Mouse (Mus musculus) skeletal muscle tissue, adult 2 months (tissue): ENCODE measurements around the gene Usb1.

Source experiments
- DNase-seq: peaks from one replicate; pipeline ENCODE4 v3.0.0-alpha.2; 2012; ENCODE audit warnings: low read depth, low spot score

Gene Usb1

DNA sequence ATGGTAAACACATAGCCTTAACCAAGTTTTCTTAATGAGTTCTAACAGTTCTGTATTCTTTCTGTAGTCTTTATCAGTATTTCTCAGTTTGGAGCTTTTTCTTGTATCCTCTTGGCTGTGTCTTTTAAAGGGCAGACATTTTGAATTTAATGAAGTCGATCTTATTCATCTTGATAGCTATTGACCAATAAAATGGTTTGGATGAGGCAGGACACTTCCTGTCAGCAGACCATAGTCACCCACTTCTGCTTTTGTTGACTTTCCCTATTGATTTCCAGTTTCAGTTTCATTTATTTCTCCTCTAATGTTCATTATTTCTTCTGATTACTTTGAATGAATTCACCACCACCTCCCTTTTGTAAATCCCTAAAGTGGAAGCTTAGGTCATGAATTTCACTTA, 3.6 kb downstream of the Usb1 start:
- DNase-seq: no peak

DNA sequence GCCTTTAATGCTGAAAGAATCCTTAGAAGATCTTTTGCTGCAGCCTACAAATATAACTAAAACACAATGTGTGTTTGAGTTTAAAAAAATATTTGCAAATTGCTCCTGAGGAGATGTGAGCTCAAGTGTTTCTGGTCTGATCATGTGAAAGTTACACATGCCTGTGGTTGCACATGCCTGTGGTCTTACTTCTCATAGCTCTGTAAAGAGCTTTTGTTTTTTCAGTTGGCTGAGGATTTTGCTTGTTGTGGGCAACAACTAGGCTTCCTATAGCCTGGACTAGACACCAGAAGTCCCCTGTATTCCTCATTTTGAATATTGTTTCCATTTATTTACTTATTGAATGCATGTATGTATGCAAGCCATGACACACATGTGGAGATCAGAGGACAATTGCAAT, 4.3 kb downstream of the Usb1 start:
- DNase-seq: no peak

GRCm38 (mm10) chr8:95341721-95342120, 9.6 kb downstream of the Usb1 start:
- no peak for DNase-seq

DNA sequence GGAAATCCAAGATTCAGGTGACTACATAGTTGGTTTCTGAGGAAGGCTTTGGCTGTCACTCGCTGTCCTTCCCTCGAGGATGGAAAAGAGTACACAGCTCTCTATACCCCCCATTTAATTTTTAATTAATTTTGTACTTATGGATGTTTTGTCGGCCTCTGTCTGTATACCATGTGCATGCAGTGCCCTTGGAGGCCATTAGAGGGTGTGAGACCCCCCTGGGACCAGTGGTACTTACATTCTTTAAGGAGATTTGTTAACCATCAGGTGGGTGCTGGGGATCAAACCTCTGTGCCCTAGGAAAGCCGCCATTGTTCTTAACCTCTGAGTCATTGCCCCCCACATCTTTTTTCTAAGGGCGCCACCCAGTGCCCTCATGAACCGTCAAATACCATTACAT, 12.6 kb downstream of the Usb1 start:
- no peak for DNase-seq

DNA sequence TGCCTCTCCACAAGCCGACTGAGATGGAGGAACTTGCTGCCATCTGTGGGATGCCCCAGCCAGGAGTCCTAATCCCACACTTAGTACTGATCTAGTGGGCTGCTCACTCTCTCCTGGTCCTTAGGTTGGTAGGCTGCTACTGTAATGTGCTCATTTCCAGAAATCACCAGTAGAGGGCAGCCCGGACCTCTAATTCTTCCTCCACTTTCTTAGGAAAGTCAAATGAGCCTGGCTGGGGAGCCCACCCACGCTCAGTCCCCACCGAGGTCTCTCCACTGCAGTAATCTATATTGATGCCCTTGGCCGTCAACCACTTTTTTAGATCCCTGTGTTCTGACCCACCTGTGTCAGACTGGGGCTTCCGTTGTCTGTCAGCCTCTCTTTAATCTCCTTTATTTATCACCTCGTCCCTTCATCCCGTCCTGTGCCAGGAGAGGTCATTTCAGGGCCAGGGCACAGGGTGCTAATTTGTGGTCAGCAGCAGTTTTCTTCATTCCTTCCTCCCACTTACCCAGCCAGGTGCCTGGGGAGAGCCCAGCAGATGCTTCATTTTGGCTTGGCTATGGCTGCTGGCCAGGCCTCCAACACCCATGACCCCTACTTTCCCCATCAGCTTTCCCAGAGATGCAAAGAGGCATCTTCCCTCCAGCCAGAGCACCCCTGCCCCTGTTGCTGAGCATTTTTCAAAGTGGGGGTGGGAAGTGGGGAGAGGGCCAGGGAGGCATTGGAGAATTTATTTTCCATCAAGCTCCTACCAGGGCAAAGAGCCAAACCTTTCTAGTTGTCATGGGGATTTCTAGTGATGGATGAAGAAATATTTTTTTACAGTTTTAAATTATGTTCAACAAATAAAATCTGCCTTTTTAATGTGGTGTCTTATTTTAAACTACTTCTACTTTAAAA, 14.8 kb downstream of the Usb1 start:
- DNase-seq: peak; percentile 34

DNA sequence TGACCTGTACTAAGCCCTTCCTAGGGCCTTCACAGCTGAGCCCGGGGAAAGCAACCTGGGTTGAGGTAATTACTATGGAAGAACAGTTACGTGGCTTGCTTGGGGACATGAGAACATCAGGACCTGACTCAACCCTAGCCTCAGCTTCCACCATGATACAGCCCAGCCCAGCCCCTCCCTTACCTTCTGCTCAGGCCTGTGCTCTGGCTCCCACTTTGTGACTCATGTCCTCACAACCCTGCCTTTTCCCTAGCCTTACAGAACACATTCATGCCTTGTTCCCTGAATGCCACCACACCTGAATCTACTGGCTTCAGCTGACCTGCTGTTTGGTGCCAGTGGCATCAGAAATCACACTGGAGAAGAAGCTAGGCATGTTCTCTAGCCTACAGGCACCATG, 16.3 kb downstream of the Usb1 start:
- no peak for DNase-seq

DNA sequence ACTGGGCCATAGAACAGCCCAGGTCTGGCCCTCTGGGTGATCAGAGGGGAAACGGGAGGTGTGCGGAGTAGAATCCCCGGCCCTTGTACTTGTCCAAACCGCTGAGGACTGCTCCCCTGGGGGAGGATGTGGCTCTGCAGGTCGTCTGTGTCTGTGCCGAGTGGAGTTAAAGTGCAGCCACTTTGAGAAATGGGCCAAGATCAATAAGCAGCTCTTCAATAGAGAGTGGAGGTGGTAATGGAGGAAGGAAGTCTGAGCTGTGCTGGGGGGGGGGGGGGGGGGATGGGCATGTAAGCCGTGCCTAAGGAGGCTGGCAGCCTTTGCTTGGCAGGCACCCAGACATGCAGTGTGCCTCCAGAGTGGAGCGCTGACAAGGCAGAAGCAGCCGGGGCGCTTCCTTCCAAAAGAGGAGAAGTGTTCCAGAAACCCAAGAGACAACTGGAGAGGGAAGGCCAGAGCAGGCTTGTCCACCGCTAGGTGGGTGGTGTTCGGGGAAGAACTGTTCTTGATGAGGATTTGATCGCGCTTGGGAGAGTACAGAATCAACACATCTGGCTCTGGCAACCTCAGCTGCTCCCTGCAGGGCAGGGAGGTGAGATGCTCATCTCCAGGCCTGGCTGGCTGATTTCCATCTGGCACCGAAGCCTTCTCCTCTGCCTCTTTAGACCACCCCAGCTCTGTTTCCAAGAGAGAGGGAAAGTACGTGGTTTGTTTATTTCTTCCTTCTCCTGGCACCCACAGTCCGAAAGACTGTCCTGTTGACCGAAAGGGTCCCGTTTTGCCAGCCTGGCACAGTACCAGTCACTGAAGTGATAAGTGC, 16.9 kb downstream of the Usb1 start:
- DNase-seq: peak; percentile 67

DNA sequence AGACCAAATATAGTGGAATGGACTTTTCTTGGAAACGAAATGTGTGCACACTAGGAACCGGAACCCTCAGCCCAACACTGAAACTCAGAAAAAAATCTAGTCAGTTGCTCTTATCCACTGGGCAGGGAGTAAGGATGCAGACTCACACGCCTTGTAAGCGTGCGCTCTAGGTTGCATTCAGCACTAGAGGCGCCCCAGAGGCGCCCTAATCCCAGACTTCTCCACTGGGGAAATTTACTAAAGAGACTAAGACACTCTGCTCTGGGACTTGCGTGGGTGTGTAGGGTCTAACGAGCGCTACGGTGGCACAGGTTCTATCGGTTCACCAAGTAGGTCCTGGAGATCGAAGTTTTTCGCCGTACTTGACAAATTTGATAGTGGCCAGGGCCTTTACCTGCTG, 19.4 kb downstream of the Usb1 start:
- DNase-seq: peak; percentile 33

GRCm38 (mm10) chr8:95352151-95352870, 20.2 kb downstream of the Usb1 start, which contains the start of gene Mmp15:
Mmp15 (plus strand) TSS chr8:95352268.
- peak; percentile 69 for DNase-seq

- DNase-seq: no peak
These were observed 21.1 kb downstream of the Usb1 start for GRCm38 (mm10) chr8:95352871-95353866.

DNA sequence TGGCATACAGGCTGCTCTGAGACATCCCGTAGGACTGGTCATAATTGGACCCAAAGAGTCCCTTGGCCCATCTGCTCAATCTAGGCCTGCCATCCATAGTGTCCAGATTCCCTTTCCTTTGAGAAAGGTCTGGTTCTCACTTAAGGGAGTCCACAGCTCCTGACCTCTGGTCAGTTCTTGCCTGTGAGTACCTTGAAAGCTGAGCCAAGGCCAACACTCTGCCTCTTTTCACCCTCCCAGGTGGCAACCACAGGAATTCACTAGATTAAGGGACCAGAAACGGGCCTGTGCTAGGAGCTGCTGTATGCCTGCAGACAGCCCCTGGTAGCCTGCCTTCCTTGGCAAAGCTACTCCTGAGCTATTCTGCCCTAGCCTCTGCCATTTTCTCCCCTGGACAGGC, 22.5 kb downstream of the Usb1 start:
- DNase-seq: no peak

DNA sequence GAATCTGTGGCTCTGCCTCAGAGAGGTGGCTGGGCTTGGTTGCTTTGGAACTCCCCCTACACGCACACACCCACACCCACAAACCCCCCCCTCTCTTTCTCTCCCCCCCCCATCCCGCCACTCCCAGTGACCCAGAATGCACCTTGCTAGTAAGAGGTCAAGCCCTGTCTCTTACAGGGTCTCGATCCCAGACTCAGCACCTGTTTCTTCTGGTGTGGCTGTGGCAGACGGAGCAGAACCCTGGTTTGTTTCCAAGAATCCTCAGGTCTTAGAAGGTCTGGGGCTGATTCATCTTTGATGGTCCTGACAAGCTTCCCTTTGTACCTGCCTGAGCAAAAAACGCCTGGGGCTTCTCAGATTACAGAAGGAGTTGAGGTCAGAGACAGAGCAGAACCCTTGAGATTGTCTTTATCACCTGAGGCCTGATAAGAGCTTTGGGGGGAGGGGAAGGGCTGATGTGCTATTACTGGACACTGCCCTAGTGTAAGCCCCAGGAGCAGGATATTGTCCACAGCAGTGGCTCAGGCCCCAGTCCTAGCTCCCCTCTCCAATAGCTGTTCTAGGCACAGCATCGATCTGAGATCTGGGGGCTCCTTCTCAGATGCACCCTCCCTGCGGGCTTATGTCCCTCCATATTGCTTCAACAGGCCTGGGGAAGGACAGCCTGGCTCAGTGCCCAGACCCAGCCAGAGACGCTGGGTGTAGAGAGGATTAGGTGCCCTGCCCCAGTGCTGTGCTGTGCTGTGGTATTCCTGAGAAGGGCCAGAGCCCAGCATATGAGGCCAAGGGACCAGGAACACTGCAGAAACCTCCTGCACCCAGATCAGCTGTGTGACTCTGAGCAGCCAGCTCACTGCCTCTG, 26.7 kb downstream of the Usb1 start:
- peak; percentile 33 for DNase-seq

DNA sequence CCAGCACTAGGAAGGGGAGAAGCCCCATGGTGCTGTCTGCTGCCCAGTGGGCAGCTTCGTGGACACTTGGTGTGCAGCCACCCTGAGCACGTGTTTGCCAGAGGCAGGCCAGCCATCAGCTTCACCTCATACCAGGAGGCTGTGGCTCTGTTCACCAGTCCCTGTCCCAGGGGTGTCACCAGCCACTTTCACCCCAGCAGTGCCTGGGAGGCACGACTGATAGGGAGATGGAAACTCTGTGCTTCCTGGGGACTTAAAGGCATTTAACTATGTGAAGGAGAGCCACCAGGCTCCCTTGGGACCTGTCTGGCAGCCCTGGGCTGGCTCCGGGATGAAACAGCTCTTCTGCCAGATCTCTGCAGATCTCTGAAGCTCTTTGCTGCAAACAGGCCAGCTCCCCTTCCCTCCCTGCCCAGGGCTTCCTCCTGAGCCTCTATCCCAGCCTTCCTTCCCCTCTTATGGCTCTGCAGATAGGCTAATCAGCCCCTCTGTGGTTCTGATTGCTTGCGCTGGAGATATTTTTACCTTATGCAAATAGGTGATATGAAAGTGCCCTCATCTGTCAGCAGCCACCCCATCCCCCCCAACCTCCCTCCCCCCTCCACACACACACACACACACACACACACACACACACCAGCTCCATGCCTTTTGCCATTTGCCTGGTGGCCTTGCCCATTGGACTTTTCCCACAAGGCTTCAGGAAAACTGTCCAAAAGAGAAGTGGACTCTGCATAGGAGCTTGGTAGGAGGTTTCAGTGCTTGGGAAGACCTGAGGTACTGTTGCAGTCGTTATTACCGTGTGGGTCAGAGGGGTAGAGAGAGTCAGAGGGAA, 28.3 kb downstream of the Usb1 start:
- peak; percentile 36 for DNase-seq

GRCm38 (mm10) chr8:95361016-95361341, 28.9 kb downstream of the Usb1 start:
- DNase-seq: no peak

DNA sequence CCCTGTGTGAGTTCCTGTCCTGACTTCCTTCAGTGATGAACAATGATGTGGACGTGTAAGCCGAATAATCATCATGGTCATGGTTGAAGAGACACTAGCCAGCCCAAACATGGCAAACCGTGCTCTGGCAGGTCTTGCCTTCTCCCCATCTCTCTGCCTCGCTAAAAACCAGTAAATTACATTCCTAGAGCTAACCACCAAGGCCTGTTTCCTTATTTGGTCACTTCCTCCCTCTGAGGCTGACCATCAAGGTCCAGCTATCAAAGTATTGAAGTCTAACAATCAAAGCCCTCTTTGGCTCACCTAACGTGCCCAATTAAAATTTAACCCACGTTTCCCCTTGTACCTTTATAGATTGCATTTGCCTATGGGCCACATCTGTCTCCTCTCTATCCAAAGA, 30.2 kb downstream of the Usb1 start:
- no peak for DNase-seq

DNA sequence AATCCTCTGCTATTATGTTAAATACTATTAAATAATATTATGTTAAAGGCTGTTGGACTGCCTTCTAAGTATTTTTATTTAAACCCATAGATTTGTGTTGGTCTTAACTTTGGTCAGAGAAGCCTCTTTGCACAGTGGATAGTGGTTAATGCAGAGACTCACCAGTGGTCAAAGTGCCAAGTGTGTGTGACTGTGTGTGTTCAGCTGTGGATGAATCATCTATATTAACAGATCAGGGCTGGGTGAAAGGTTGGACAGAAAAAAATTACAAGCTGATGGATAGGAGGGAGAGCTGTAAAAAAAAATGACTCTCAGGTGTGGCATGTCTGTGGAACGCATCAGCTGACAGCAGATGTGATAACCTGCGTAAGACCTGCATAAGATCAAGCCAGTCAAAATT, 31.8 kb downstream of the Usb1 start:
- DNase-seq: no peak

GRCm38 (mm10) chr8:95369581-95370326, 37.7 kb downstream of the Usb1 start:
- DNase-seq: no peak

- no peak for DNase-seq
These were observed 41.4 kb downstream of the Usb1 start for GRCm38 (mm10) chr8:95373389-95374002.
